Mouse (Mus musculus) olfactory bulb, adult 2 months (tissue): Measurements from ENCODE around the gene Nsun6.

Source experiments
- CTCF ChIP-seq: fragments of 200-500 bp; IDR thresholded peaks from 2 replicates; pipeline ENCODE4 v1.5.1; 2012; ENCODE audit warnings: low read depth, mild to moderate bottlenecking, low read length, moderate library complexity; ENCODE audit not compliant: insufficient read depth
- POLR2A ChIP-seq: fragments of 200-500 bp; IDR thresholded peaks from 2 replicates; pipeline ENCODE4 v1.6.1; 2012; ENCODE audit warnings: mild to moderate bottlenecking, low read depth, low read length, moderate library complexity; ENCODE audit not compliant: insufficient read depth

DNA sequence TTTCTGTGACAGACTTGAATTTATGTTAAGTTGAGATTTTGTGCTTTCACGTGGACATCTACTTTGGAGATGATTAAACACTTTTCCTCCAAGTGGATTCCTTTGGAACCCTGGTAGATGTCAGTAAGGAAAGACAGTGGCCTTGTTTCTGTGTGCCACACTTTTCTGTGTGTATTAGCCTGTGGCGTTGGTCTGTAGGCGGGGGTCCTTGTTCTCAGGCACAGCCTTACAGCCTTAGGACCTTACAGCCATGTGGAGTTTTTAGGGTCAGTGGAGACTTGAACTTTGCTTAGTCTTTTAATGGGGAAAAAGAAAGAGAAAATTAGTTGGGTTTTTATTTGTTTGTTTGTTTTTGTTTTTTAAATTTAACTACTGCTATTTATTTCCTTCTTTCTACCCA is 6.0 kb upstream of the Nsun6 start:
- no peak for TF ChIP-seq POLR2A
- TF ChIP-seq CTCF: no peak
